Mouse (Mus musculus) adipose tissue, adult 10 weeks (tissue): ENCODE measurements around the gene Slc7a9. TPM values are rescaled to one million over a fixed set of nuclear protein-coding genes. Genes with fewer than 3 reads are reported as not detected.

Experiments
- polyA plus RNA-seq: library from polyadenylated mRNA; stranded (reverse); fragments of 350-450 nt; fragmentation: Illumina TruSeq; extraction: RNeasy Lipid Tissue Mini Kit (QIAGEN cat#74804); gene quantifications from one replicate; pipeline ENCODE4 v1.2.3, GENCODE M21; 2014; ENCODE audit warnings: low read depth, low replicate concordance

Gene Slc7a9
- polyA plus RNA-seq, result 14.1 TPM

GRCm38 (mm10) chr7:35447996-35448846 is at the start of gene Slc7a9:
TSS of gene Slc7a9 (plus strand) at chr7:35448796.

Other genes with a start within 250 kb of the Slc7a9 start
- gene Lrp3, start 233.3 kb upstream of the Slc7a9 start, polyA plus RNA-seq, result 6.2 TPM
- 10.5 TPM for gene Gpatch1, start 130.4 kb upstream of the Slc7a9 start, polyA plus RNA-seq
- gene Rhpn2, start 114.6 kb upstream of the Slc7a9 start, polyA plus RNA-seq, result 9.3 TPM
- 7.0 TPM for gene Faap24, start 52.0 kb upstream of the Slc7a9 start, polyA plus RNA-seq
- 20.5 TPM for gene Cep89, start 51.8 kb upstream of the Slc7a9 start, polyA plus RNA-seq
- 0.52 TPM for gene Tdrd12, start 88.9 kb downstream of the Slc7a9 start, polyA plus RNA-seq
- 53.3 TPM for gene Nudt19, start 107.5 kb downstream of the Slc7a9 start, polyA plus RNA-seq
- gene Rgs9bp, start 136.8 kb downstream of the Slc7a9 start, polyA plus RNA-seq, result 0.19 TPM
- 28.3 TPM for gene Ankrd27, start 137.4 kb downstream of the Slc7a9 start, polyA plus RNA-seq
- 128 TPM for gene Pdcd5, start 198.7 kb downstream of the Slc7a9 start, polyA plus RNA-seq